Mouse (Mus musculus) kidney, postnatal 0 days (tissue): Measurements from ENCODE around the gene Lrrc8a. TPM values are rescaled to one million over a fixed set of nuclear protein-coding genes. Genes with fewer than 3 reads are reported as not detected.

Source experiments
- ATAC-seq: fragments of 200-750 bp; cut with Nextera tagmentation; replicated peaks from 2 replicates; pipeline ENCODE4 v1.8.0; 2017; ENCODE audit warnings: low read depth, moderate number of reproducible peaks, moderate TSS enrichment, moderate library complexity; ENCODE audit not compliant: low FRiP score
- DNase-seq: peaks from one replicate; pipeline ENCODE4 v3.0.0-alpha.2; 2016; ENCODE audit warnings: low spot score
- H3K27ac ChIP-seq: fragments of 300-500 bp; sonication (generic); 2 replicates; pipeline ENCODE4 v1.5.1; 2014; ENCODE audit warnings: mild to moderate bottlenecking
- H3K27me3 ChIP-seq: fragments of 300-500 bp; sonication (generic); 2 replicates; pipeline ENCODE4 v1.6.1; 2014; ENCODE audit warnings: low read length, mixed read lengths; ENCODE audit not compliant: insufficient read depth
- H3K36me3 ChIP-seq: fragments of 300-500 bp; sonication (generic); 2 replicates; pipeline ENCODE4 v1.6.1; 2014; ENCODE audit warnings: low read length, mixed read lengths; ENCODE audit not compliant: insufficient read depth
- H3K4me1 ChIP-seq: fragments of 300-500 bp; sonication (generic); replicated peaks from 2 replicates; pipeline ENCODE4 v1.6.1; 2014; ENCODE audit warnings: antibody characterized with exemption, low read length, mixed read lengths; ENCODE audit not compliant: insufficient read depth
- H3K4me2 ChIP-seq: fragments of 300-500 bp; sonication (generic); 2 replicates; pipeline ENCODE4 v1.6.1; 2014; ENCODE audit warnings: mild to moderate bottlenecking, low read length, moderate library complexity, mixed read lengths
- H3K4me3 ChIP-seq: fragments of 300-500 bp; sonication (generic); replicated peaks from 2 replicates; pipeline ENCODE4 v1.5.1; 2014; ENCODE audit warnings: low read depth, low read length
- H3K9ac ChIP-seq: fragments of 300-500 bp; sonication (generic); 2 replicates; pipeline ENCODE4 v1.6.1; 2014; ENCODE audit warnings: low read depth, low read length
- H3K9me3 ChIP-seq: fragments of 300-500 bp; sonication (generic); replicated peaks from 2 replicates; pipeline ENCODE4 v1.6.1; 2016; ENCODE audit warnings: low read length, inconsistent platforms, mixed read lengths
- CTCF ChIP-seq: IDR thresholded peaks from 2 replicates; pipeline ENCODE4 v1.5.1; 2016; ENCODE audit warnings: antibody characterized with exemption, low read depth, mild to moderate bottlenecking, moderate library complexity
- WGBS: fragments of 180-500 bp; shearing (Covaris S2); extraction: QIAGEN DNeasy Blood & Tissue Kit; methylation state at CpG from one replicate; pipeline ENCODE4 v1.1.7; 2014; 5-methylcytosine and 5-hydroxymethylcytosine counted together
- polyA plus RNA-seq: library from polyadenylated mRNA; unstranded; fragments of >200 nt; fragmentation: Nextera tagmentation; extraction: Ambion mirVana; gene quantifications from 2 replicates; pipeline ENCODE4 v1.2.1, GENCODE M21; 2015

The Lrrc8a gene
- polyA plus RNA-seq, 1 experiment from 2014 or later: 50.2 TPM

GRCm38 (mm10) chr2:30268371-30268770 is 30.9 kb downstream of the Lrrc8a start:
- ATAC-seq: no peak
- H3K27ac ChIP-seq: no peak overlapping the region; the same call in 1 of the 2 replicates
- DNase-seq: no peak
- no peak overlapping the region for H3K4me2 ChIP-seq
- no peak overlapping the region for H3K4me3 ChIP-seq
- H3K27me3 ChIP-seq: no peaks in the 10 kb centered on the region
- H3K9me3 ChIP-seq: no peaks in the 10 kb centered on the region
- peaks cover 26% of the 10 kb centered on the region for H3K4me1 ChIP-seq
- H3K9ac ChIP-seq: no peak overlapping the region
- H3K36me3 ChIP-seq: peaks cover 10% of the 10 kb centered on the region; the same call in 1 of the 2 replicates
- no peak; the same call in 1 of the 2 replicates for TF ChIP-seq CTCF
- 49% methylated on average over 4 of the region's 4 CpGs for WGBS

GRCm38 (mm10) chr2:30269241-30269990 is 31.9 kb downstream of the Lrrc8a start:
- 0 out of 2 replicates have a peak, but pooled peaks cover under 1% of the 10 kb centered on the region for H3K36me3 ChIP-seq
- no peak overlapping the region for H3K9ac ChIP-seq
- no peak for DNase-seq
- H3K4me1 ChIP-seq: peaks cover 26% of the 10 kb centered on the region
- ATAC-seq: no peak
- WGBS: 85% methylated on average over 17 of the region's 17 CpGs
- no peak for TF ChIP-seq CTCF
- H3K4me2 ChIP-seq: no peak overlapping the region
- peak overlapping the region; percentile 40; the same call in 1 of the 2 replicates for H3K27ac ChIP-seq
- no peaks in the 10 kb centered on the region for H3K27me3 ChIP-seq
- no peak overlapping the region for H3K4me3 ChIP-seq
- no peaks in the 10 kb centered on the region for H3K9me3 ChIP-seq

- peak; percentile 94 for DNase-seq
- H3K36me3 ChIP-seq: no peaks in the 10 kb centered on the region
- no peak overlapping the region for H3K9ac ChIP-seq
- H3K27me3 ChIP-seq: no peaks in the 10 kb centered on the region
- ATAC-seq: peak; percentile 67
- H3K4me3 ChIP-seq: no peak overlapping the region
- no peak overlapping the region for H3K4me2 ChIP-seq
- peaks cover 21% of the 10 kb centered on the region for H3K4me1 ChIP-seq
- peak overlapping the region; percentile 40; the same call in 1 of the 2 replicates for H3K27ac ChIP-seq
- H3K9me3 ChIP-seq: no peaks in the 10 kb centered on the region
- WGBS: 26% methylated on average over 1 of the region's 1 CpGs
- TF ChIP-seq CTCF: peak; percentile 98
Measured at GRCm38 (mm10) chr2:30270134-30270533, 32.6 kb downstream of the Lrrc8a start.

GRCm38 (mm10) chr2:30280743-30281142 is 43.2 kb downstream of the Lrrc8a start, which contains the start of gene Gm28038:
Gene Gm28038 (plus strand): TSS chr2:30281043.
- H3K9me3 ChIP-seq: no peaks in the 10 kb centered on the region
- no peak for TF ChIP-seq CTCF
- no peak within 1 kb of the TSS for H3K4me2 ChIP-seq
- 88% methylated on average over 11 of the region's 11 CpGs for WGBS
- no peaks in the 10 kb centered on the region for H3K27me3 ChIP-seq
- no peak within 1 kb of the TSS for H3K9ac ChIP-seq
- DNase-seq (no peak), ATAC-seq (no peak)
- H3K36me3 ChIP-seq: no peaks in the 10 kb centered on the region
- H3K27ac ChIP-seq: no peak within 1 kb of the TSS
- peaks cover 8% of the 10 kb centered on the region for H3K4me1 ChIP-seq
- H3K4me3 ChIP-seq: no peak within 1 kb of the TSS

- Histone ChIP-seq H3K4me2 (no peak overlapping the region), H3K9me3 (no peaks in the 10 kb centered on the region), H3K27ac (no peak overlapping the region), H3K36me3 (no peaks in the 10 kb centered on the region), H3K4me3 (no peak overlapping the region), H3K27me3 (no peaks in the 10 kb centered on the region), H3K4me1 (peaks cover 8% of the 10 kb centered on the region), H3K9ac (no peak overlapping the region)
- no peak for TF ChIP-seq CTCF
- DNase-seq (no peak), ATAC-seq (no peak)
- 87% methylated on average over 3 of the region's 3 CpGs for WGBS
Measured at GRCm38 (mm10) chr2:30281651-30282050, 44.1 kb downstream of the Lrrc8a start.

- H3K4me3 ChIP-seq: no peak overlapping the region
- no peak overlapping the region for H3K4me2 ChIP-seq
- no peak for ATAC-seq
- no peak for DNase-seq
- no peaks in the 10 kb centered on the region for H3K27me3 ChIP-seq
- H3K36me3 ChIP-seq: no peaks in the 10 kb centered on the region
- WGBS: 77% methylated on average over 2 of the region's 2 CpGs
- no peak overlapping the region for H3K27ac ChIP-seq
- peaks cover 19% of the 10 kb centered on the region for H3K4me1 ChIP-seq
- no peak for TF ChIP-seq CTCF
- no peak overlapping the region for H3K9ac ChIP-seq
- H3K9me3 ChIP-seq: no peaks in the 10 kb centered on the region
Measured at GRCm38 (mm10) chr2:30283193-30283592, 45.7 kb downstream of the Lrrc8a start.
